Comparison of ENCODE assay signal across 8 mouse cellular contexts in genomic region chr13:76056896-76057266, GRCm38 (mm10). TPM values are rescaled to one million over a fixed set of nuclear protein-coding genes. Genes with fewer than 3 reads are reported as not detected.
DNase-seq lines count a peak whose midpoint lies in the region; ATAC-seq and TF ChIP-seq lines count a peak whose summit lies in the region.

TSS of gene Gpr150 (minus strand) at chr13:76056996.

- peak within 1 kb of the TSS; percentile 95 for H3K4me2 ChIP-seq in liver, embryonic 12.5 days

- TF ChIP-seq CTCF in spleen, adult 2 months (IDR thresholded peaks at IDR 0.05; ENCODE audit: extremely low read depth, insufficient read depth, insufficient read length, insufficient replicate concordance): no peak

- peaks cover 7% of the 10 kb centered on the region; the same call in 1 of the 2 replicates for H3K36me3 ChIP-seq in erythroblast, embryonic 14.5 days (ENCODE audit: control insufficient read depth)
- no peaks in the 10 kb centered on the region for H3K36me3 ChIP-seq in spleen, adult 2 months (ENCODE audit: control insufficient read depth, insufficient read depth, low read length)
- no peaks in the 10 kb centered on the region for H3K36me3 ChIP-seq in liver, embryonic 12.5 days

- ATAC-seq in erythroblast, adult 5-6 weeks (replicated peaks; ENCODE audit: low FRiP score, poor library complexity, severe bottlenecking): no peak
- no peak for ATAC-seq in liver, embryonic 12.5 days
- ATAC-seq in monocyte, adult 5-6 weeks (replicated peaks; ENCODE audit: insufficient number of reproducible peaks, low FRiP score, low TSS enrichment, poor library complexity, severe bottlenecking): no peak
- ATAC-seq in frontal cortex, adult (ENCODE audit: low TSS enrichment): no peak

- H3K27ac ChIP-seq in spleen, adult 2 months (ENCODE audit: insufficient read depth, low read length): no peak within 1 kb of the TSS
- H3K27ac ChIP-seq in liver, embryonic 12.5 days: peak within 1 kb of the TSS; percentile 88

- peak within 1 kb of the TSS; percentile 77 for H3K9ac ChIP-seq in liver, embryonic 12.5 days

- DNase-seq in spleen, adult 2 months (ENCODE audit: low read depth in 1 of 2, low spot score in 2 of 2): no peak
- DNase-seq in spleen, postnatal 36 days (ENCODE audit: low spot score in 2 of 2): no peak
- DNase-seq in adrenal gland, adult 18-20 months (ENCODE audit: low spot score in 2 of 2): no peak

- whole genome bisulfite sequencing in spleen, adult 2 months: 37% methylated on average over 10 of the region's 10 CpGs
- 20% methylated on average over 8 of the region's 10 CpGs for WGBS in liver, embryonic 12.5 days (ENCODE audit: insufficient replicate concordance)

- peaks cover 35% of the 10 kb centered on the region for H3K27me3 ChIP-seq in erythroblast, embryonic 14.5 days (ENCODE audit: control insufficient read depth)
- H3K27me3 ChIP-seq in spleen, adult 2 months (ENCODE audit: control insufficient read depth, insufficient read depth, low read length): peaks cover 8% of the 10 kb centered on the region; the same call in 1 of the 2 replicates
- H3K27me3 ChIP-seq in liver, embryonic 12.5 days (replicated peaks): peaks cover 39% of the 10 kb centered on the region

- H3K4me1 ChIP-seq in erythroblast, embryonic 14.5 days (ENCODE audit: control insufficient read depth): peaks cover 51% of the 10 kb centered on the region
- peaks cover 10% of the 10 kb centered on the region for H3K4me1 ChIP-seq in spleen, adult 2 months (ENCODE audit: control insufficient read depth, insufficient read depth, insufficient read length)
- H3K4me1 ChIP-seq in liver, embryonic 12.5 days: peaks cover 32% of the 10 kb centered on the region

- no peak for TF ChIP-seq POLR2A in spleen, adult 2 months (IDR thresholded peaks at IDR 0.05; ENCODE audit: low read depth, low read length)

- H3K9me3 ChIP-seq in erythroblast, embryonic 14.5 days (ENCODE audit: control insufficient read depth, low read length): no peaks in the 10 kb centered on the region
- no peaks in the 10 kb centered on the region for H3K9me3 ChIP-seq in liver, embryonic 12.5 days (replicated peaks)

- H3K4me3 ChIP-seq in erythroblast, embryonic 14.5 days (replicated peaks): peak within 1 kb of the TSS; percentile 67
- peak within 1 kb of the TSS; percentile 49 for H3K4me3 ChIP-seq in spleen, adult 2 months (ENCODE audit: extremely low read depth, insufficient read depth, insufficient read length)
- H3K4me3 ChIP-seq in liver, embryonic 12.5 days: peak within 1 kb of the TSS; percentile 64

RNA-seq across cellular contexts. Expression of gene Gpr150, which starts in this region (rescaled TPM):
- 0.62 and 0.78 TPM in 2 replicates for polyA plus RNA-seq in erythroblast, embryonic 14.5 days (2012)
- not detected in 2 replicates for total RNA-seq in erythroblast, adult 5-6 weeks (2015; ENCODE audit: low replicate concordance)
- total RNA-seq in erythroblast, adult 5-6 weeks (2017; ENCODE audit: low replicate concordance): 0.28 TPM in 1 of 2 replicates, not detected in the other
- 0.20 and 0.42 TPM in 2 replicates for polyA plus RNA-seq in spleen, adult 2 months (2012; rRNA removed)
- 5.9 and 6.2 TPM in 2 replicates for polyA plus RNA-seq in liver, embryonic 12.5 days (2016; fragmentation: Nextera tagmentation; extraction: Ambion mirVana)
- not detected for total RNA-seq in adrenal gland, adult 18-20 months (2021)
- total RNA-seq in monocyte, adult 5-6 weeks (2017): not detected in 3 replicates
